Mouse (Mus musculus) fibroblast of lung, adult 2 months (primary cell): ENCODE results near the gene Ghrl.

Experiments used
- DNase-seq: peaks from one replicate; pipeline ENCODE4 v3.0.0-alpha.2; 2011; ENCODE audit warnings: low read depth

Ghrl gene

DNA sequence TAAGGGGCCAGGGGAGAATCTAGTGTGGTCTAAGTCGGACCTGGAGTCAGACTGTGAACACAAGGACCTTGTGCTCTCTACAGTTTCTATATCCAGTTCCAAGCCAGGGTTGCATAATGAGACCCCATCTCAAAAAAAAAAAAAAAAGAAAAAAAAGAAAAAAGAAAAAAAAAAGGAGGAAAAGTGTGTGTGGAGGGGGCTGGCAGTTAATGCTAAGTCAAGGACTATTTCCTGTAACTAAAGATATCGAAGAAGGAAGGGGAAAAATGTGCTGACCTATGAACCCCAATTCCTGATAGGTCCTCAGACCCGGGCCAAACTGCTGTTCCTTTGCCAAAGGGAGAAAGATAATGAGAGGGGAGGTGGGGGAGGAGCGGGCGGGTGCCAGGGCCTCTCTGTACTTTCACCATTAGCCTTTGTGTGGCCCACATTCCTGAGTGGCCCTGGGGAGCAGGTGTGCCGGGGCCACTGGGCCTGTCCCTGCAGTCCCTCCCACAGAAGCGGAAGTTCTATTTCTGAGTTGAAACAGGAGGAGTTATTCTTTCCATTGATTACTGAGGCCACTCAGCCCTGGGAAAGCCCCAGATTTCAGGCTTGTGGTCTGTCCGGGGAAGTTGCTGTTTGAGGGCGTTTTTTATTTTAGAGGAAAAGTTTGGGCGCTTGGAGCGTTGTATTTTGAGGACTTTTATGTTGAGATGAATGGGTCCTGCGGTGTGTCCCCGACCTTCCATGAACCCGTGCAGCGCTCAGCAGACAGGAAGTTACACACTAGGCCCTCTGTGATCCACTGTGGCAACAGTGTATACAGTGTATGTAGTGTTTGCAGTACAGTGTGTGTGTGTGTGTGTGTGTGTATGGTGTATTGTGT is 51.2 kb downstream of the Ghrl start:
- DNase-seq = no peak

DNA sequence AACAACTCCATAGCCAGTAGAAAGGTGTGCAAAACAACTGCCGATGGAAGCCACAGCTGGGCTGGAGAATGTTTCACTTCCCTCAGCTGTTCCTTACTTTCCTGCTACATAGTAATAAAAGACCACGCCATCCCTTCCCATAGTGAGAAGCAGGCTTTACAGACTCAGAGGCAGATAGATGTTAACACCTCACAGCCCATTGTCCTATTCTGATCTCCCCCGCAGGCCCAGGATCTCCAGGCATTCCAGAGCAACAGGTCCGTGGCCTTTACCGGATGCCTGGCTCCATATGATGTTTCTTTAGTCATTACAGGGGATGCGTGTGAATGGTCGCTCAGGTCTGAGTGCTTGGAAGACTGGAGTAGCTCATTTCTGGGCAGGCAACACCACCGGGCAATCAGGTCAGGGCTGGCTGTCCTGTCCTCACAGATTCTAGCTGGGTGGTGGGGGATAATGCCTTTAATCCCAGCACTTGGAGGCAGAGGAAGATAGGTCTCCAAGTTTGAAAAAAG is 52.0 kb downstream of the Ghrl start:
- no peak for DNase-seq
